Mouse (Mus musculus) kidney, adult 9 months (tissue): ENCODE measurements around the gene Mgp.
A peak's percentile ranks its signal among the peaks of the same experiment; 100 is the strongest.

ENCODE experiments used
- DNase-seq: peaks from one replicate; pipeline ENCODE4 v3.0.0; 2022

The Mgp gene

DNA sequence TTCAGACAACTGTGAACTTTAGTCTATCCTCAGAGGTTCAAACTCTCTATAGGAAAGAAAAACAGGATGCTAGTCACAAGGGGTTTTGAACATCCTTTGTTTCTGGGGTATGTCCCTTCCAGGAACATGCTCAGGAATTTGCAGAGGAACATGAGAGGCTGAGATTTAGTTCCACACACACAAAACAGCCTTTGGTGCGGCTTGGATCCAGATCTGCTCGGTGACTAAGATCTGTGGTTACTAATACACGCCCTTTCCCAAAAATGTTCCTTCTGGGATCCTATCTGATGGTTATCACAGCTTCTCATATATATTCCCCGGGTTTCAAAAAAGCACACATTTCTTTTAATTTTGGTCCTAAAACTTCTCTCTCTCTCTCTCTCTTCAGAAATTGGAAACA is 22.2 kb upstream of the Mgp start:
- no peak for DNase-seq

DNA sequence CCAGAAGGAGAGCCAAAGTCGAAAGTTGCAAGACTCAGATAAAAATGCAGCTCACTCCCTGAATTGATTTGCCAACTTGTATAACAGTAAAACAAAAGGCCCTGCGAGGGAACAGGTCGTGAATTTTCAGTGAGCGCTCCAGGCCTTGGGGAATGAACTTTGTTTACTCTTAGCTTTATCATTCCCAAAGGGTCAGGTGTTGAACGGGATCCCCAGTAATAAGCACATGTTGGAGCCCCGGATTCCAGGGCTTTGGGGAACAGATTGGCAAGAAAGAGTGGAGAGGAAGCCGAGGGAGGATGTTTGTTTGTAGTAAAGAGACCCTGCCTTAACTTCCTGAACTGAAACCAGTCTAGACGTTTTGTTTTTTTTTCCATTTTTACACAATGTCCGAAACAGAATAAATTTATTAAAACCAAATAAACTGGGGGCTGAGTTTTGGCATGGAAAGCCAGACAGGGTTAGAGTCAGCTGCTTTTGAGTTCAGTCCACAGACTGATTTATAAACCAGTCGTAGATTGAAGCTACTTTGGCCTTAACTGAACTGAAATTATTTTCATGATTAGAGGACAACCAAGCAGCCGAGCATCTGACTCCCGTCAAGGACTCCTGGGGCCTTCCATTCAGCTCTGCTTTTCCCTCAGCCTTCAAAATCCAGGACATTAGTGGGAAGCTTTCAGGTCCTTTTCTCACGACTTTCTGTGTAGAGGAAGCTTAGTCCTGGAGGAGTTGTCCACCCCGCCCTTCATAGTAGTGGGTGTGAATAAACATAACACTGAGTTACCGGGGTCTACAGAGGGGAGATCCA is 19.1 kb upstream of the Mgp start:
- peak; percentile 42 for DNase-seq

DNA sequence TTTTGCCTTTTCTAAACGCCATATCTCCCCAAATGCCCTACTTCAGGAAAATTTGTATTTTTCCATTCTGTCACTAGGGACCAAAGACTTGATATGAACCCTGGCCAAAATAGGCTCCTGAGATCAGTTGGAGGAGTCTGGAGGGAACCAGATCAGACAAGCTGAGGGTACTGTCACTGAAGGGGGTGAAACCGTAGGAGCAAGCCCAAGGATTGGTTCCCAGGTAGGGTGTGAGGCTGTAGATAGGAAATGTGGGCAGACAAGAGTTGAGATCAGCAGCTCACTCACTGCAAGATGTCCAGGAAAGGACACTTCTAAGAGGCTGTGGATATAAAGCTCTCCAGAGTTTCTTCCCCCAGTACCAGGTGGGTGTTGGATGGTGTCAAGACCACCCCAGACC is 16.4 kb upstream of the Mgp start:
- DNase-seq, result no peak

DNA sequence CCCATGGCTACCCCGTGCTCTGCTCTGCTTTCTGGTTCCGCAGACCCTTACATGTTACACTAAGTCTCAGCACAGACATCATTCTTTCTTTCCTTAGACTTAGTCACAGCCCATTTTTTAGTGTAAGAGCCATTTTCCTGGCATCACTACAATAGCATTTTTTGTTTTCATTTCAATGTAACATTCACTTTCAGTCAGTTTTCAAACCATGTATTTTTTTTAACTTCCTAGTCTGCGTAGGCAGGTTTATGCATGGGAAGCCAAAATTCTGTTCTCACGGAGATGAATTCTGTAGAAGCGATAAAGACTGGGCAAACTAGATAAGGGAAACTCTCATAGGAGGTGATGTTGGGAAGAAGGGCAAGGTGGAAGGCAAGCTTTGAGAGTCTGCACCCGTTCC is 13.9 kb upstream of the Mgp start:
- no peak for DNase-seq

DNA sequence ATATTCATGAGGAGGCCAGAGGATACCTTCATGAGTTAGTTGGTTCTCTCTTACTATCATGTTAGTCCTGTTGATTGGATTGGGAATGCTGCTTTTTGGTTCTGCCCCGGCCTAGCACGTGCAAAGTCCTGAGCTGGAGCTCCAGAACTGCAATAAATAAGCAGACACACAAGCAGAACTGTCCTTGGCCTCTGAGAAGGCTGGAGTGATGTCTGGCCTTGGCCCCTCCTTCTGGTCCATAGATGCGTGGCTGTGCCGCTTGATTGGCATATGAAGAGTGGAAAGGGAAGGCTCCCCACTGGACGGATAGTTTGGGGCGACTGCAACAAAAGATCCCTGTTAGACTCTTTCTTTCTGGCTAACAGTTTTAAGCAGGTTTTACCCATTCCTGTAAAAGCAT is 13.4 kb upstream of the Mgp start:
- DNase-seq, result no peak

DNA sequence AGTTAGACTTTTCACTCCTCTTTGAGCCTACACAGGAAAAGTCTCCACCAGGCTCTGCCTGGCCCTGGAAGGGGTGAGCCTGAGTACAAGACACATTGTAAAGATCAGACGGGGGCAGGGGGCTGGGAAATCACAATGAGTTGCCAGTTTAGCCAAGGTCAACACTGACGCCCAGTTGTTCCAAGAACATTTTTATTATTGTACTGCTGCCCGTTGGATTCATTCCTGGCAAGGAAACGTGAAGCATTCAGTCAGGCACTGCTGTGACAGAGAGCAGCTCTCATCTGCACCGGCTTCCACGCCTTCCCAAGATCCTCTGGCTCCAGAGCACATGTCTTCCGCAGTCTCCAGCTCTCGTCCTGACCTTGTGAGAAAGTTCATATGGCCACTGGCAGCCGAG is 12.2 kb upstream of the Mgp start:
- peak; percentile 66 for DNase-seq

DNA sequence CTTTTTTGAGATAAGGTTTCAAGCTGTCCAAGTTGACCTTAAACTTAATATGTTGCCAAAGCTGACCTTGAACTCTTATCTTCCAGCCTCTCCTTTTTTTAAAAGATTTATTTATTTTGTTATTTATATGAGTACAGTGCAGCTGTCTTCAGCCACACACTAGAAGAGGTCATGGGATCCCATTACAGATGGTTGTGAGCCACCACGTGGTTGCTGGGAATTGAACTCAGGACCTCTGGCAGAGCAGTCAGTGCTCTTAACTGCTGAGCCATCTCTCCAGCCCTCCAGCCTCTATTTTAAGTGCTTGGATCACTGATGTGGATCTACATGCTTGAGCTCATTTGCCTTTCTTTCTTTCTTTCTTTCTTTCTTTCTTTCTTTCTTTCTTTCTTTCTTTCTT is 9.1 kb upstream of the Mgp start:
- DNase-seq, result peak; percentile 46

DNA sequence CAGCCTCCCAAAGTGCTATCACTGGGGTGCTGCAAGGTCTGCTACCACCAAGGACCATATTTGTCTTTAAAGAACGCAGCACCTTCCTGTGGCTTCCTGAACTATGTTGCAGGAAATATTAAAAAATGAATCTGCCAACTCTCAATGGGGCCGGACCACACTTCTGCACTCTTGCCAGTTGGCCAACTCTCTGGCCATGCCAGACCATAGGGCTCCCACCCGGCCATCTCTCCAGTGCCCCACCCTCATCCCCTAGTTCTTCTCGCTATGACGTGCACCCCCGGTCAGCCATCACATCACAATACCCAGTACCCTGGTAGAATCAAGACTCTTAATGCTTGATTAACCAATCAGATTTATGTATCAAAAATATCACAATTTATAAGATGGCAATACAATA is 8.3 kb upstream of the Mgp start:
- no peak for DNase-seq

DNA sequence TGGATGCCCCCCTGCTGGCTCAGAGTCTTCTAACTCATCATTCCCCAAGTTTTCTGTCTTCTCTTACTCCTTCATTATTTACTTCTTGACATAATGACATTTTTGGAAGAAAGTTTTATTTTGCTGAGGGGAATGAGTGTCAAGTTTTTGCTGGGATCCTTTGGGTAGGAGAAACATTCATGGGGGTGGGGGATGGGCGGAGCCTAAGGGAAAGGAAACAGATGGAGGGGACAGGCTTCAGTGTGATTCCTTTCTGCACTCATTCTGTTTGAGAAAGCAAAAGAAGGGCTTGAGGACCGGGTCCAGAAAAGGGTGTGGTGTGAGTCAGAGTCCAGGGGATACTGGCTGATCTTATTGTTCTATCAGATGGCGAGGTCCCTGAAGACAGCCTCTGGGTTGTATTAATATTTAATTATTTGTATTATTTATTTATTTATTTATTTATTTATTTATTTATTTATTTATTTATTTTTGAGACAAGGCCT is 7.8 kb upstream of the Mgp start:
- DNase-seq, result no peak

DNA sequence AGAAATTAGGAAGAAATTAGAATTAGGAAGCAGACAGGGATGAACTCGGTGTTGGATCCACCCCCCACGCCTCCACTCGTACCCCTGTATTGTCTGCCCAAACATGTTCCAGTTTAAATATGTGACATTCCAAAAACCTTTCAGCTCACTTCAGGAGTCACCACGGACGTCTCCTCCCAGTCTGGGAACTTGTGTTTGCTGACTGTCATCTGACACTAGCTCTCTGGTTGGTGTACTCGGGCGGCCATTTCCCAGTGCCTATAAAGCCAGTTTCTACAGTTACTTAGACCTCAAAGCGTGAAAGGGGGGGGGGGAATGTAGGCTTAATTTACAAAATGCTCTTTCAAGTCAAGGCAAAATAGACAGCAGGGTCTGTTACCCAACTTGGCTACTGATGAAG is 6.1 kb upstream of the Mgp start:
- DNase-seq, result no peak

DNA sequence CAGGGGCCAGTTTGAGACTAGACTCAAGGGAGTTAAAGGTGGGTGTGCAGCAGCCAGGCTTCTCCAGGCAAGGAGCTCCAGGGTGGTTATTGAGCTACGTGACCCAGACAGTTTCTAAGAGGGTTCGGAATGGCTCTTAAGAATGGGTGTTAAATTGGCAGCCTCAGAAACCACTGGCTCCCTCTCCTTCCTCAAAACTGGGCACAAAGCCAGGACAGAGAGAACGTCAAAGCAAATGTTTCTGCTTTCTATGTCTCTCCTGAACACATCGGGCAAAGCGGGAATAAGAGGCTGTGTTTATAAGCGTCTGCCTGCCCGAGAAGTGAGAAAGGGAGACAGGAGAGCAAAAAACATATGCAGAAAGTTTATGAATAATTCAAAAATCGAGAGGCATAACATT is 1.0 kb downstream of the Mgp start:
- DNase-seq, result no peak

DNA sequence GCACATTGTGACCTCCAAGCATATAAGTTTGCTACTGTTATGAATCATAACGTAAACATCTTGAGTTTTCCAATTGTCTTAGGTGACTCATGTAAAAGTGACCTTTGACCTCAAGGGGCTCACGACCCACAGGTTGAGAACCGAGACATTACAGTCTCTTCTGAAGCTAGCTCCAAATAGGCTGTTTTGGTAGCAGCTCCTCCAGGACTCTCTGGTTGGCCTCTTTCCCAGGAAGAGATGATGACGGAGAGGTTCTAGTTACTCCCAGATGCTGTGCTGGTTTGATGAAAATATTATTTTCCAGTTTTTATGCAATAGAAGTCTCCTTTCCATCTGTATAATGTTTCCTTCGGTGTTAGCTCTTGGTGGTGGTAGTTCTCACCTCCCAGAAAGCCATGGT is 6.7 kb downstream of the Mgp start:
- no peak for DNase-seq

DNA sequence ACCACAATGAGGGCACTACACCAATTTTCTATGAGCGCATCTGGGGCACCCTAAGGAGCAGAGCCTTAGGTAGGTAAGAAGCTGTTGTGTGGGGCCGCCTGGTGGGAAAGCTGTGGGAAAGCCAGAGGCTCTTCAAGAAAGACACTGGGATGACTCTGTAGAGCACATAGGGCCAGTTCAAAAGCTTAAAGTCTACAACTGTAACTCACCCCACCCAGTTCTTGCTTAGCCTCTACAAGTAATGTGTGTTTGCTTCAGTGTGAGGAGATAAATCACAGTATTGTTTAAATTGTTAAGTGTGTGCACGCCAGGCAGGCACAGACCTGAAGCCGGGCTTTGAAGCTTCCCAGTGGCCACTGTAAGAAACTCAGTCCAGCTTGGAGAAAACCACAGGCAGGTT is 9.5 kb downstream of the Mgp start:
- no peak for DNase-seq

DNA sequence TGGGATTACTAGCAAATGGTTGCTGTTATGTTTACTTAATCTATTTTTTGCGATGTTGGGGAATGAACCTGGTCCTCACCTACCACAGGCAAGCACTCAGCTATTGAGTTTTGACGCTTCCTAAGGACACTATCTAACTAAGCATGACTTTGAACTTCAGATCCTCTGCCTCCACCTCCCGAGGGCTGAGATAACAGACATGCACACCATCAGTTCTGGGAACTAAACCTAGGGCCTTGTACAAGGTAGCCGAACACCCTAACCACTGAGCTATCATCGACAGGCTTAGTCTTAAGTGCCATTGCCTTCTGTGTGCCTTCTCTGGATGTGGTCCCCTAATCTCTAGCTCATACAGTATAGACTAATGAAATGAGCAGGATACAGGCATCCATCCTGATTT is 10.3 kb downstream of the Mgp start:
- no peak for DNase-seq

DNA sequence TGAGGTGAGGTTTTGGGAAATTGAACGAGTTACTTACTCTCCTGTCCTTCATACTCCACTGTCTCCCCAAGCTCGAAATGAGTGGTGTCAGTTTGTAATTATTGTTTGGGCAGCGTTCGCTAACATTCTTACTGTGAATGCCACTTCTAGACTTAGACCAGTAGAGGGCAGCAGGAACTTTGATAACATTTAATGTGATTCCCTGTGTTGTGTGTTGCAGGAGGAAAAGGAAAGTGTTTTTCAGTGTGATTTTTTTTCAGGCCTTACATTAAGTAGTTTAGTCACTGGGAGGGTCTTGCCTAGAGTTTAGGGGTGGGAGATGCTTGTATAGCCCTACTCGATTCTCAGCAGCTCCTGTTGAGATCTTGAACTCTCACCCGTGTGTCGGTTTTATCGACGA is 14.6 kb downstream of the Mgp start:
- DNase-seq, result peak; percentile 57

DNA sequence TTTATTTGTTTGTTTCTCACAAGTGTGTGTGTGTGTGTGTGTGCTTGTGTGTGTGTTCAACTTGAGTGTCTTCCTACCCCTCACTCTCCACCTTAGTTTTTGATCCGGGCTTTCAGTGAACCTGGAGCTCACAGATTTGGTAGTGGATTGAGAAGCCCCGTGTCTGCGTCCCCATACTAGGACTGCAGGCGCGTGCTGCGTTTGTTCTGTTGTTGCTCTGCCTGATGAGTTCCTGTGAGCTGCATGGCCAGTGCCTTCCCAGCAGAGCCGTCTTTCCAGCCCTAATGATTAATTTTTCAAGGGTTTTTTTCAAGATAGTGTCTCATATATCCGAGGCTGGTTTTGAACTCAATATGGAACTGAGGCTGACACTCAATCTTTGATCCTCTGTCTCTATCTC is 17.2 kb downstream of the Mgp start:
- no peak for DNase-seq

DNA sequence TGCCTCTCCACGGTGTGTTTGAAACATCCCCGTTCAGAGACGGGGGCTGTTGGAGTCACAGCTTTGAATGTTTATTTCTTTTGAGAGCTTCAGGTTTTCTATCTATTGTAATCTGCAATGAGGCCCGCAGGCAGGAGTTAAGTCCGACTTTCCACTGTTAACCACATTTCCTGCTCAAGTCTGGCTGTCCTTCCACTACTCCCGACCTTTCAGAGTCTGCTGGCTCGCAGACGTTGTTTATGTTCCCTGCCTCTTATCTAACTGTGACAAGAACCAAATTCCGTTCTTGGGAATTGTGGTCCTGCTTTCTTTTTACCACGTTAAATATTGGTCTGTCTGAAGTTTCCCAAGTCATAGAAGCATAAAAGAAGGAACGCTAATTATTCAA is 17.8 kb downstream of the Mgp start:
- DNase-seq, result peak; percentile 48

DNA sequence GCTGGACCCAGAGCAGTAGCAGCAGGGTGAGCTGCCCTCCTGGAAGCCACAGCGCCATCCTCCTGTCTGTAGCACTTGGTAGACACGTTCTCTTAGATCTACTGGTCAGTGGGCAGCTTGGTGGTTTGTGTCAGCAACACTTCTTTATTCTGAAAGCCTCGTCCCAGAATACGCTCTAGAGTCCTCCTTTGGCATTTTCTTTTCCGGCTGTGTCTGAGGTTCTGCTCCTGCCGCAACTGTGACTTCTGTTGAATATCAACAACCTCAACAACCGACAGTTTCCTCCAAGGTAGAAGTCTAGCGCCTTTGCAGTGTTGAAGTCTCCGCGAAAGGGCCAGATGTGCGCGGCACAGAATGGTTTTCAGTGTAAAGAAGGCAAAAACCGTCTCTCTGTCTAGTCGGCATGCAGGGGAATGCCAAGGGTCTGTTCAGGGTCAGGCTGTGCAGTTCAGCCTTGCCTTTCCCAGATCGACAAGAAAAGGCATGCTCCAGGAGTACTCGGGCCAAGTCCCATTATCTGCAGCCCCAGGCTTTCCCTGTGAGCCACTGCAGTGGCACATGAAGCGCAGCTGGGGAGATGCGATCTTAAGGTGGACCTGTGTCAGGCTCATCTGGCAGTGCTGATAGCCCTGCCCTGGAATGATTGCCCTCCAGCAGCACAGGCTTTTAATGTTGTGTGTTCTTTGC is 18.3 kb downstream of the Mgp start, which contains the start of gene Art4:
TSS of gene Art4 (minus strand) at position 548 of the 687 bp plus-strand sequence.
- no peak for DNase-seq

DNA sequence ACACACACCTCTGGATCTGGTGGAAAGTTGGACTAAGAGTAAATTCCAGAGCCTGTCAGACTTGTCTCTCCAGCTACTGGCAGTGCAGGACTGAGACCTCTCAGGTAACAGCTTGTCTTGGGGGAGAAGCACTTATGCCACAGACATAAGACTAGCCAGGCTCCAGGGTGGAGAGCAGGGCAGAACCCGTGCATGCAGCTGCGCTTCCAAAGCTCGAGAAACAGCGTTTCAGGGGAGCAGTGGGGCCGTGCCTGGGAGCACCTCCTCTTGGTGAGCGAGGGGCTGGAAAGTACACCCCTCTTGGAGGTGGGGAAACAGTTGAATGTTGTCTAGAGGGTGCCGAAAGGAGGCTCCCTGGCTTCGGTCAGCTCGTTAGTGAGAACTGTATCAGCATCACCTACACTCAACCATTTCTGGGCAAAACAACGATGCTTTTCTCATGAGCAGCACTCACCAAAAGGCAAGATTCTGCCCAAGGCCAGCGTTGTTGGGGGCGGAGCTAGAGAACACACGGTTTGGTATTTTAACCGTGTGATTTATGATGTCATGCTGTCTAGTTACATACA is 19.5 kb downstream of the Mgp start:
- DNase-seq, result no peak

DNA sequence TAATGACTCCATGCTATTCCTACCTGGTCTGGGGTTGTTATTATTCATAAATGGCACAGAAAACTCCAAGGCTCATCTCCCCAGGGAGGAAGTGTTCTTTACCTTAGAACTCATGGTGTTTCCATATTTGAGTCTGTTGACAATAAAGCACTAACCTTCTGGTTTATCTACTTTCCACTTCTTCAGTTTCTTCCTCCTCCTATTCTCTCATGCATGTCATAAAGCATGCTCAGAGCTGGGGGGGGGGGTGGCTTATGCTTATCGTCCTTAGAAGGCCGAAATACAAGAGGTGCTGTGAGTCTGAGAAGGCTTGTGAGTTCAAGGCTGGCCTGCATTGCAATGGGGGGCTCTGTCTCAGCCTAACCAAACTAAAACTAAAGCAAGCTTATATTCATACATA is 20.4 kb downstream of the Mgp start:
- DNase-seq, result no peak

DNA sequence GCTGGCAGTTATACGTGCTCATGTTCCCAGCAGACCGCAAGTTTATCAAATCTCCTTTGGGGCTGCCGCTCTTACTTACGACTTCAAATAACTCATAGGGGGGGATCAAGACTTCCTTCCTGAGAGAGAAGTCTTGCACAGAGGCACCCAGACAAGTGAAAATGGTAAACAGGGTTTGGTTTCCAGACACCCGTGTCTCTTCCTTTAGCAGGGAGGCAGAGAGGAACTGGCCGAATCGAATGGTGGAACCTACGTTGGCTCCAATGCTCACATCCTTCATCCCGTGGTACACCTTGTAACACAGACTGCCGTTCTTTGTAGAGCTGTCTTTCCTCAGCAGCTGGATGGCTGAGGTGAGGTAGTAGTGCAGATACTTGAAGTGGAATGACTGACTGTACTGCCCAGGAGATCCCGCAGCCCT is 21.3 kb downstream of the Mgp start:
- DNase-seq, result no peak

DNA sequence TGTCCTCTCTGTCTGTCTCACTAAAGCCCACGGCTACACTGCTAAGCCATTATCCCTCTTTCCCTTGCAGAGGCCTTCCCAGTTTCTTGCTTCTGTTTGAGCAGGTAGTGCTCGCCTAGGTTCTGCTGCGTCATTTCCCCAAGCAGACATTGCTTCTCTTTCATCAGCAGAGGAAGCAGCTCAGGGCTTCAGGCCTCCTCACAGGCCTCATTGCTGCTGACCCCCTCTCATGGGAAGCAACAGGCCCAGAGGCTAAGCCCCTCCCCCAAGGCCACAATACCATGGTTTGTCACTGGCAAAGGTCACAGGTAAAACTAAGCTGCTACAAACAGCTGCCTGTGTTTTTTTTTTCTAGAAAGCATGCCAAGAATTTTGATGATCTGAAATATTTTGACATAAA is 22.9 kb downstream of the Mgp start:
- no peak for DNase-seq

DNA sequence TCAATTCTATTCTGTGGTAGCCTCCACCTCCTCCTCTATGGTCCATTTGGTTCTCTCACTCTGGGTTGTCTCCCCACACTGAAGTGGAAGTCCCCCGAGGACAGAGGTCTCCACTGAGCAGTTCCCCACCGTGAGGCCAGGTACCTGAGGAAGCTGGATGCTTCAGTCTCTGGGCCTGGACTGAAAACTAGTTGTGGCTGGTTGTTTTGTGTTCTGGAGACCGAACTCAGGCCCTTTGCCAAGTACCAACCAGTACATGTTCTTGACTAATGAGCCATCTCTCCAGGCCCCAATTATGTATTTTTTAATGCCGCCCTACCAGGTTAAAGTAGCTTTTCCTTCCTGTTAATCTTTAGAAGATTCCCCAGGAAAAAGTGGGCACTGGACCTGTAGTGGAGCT is 23.3 kb downstream of the Mgp start:
- DNase-seq, result peak; percentile 55

DNA sequence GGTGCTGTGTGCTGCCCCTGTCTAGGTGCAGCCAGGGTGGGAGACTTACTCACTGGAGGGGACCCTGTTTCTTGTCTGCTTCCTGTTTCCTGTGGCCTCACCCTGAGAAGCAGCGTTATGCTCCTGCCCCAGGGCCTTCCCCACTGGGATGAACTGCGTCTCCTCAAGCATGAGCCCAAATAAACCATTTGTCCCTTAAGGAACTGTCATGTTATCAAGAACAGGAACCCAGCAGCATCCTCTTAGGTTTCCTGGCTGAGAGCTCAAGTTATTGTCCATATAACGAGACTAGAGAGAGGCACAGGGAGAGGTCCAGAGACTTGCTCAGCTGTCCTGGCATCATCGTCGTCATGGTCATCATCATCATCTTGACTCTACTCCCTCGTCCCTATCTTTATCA is 25.4 kb downstream of the Mgp start:
- no peak for DNase-seq
